Mouse (Mus musculus): ENCODE results near the gene Mxi1.

GRCm38 (mm10) chr19:53407350-53407749, 97.0 kb downstream of the Mxi1 start:
- TF ChIP-seq CTCF (IDR thresholded peaks at IDR 0.05 in 2 of 3, conservative IDR thresholded peaks at IDR 0.05 in 1 of 3; ENCODE audit: control insufficient read depth in 1 of 3, insufficient read depth in 1 of 3, low read depth in 2 of 3, low read length in 3 of 3, poor library complexity in 1 of 3, severe bottlenecking in 1 of 3) (no peak), TAL1 (IDR thresholded peaks at IDR 0.05; ENCODE audit: low read length) (no peak), MAFK (IDR thresholded peaks at IDR 0.05; ENCODE audit: borderline replicate concordance, low read depth, low read length) (no peak), GATA1 (IDR thresholded peaks at IDR 0.05; ENCODE audit: low read depth, low read length) (peak; percentile 69), POLR2A (IDR thresholded peaks at IDR 0.05; ENCODE audit: control insufficient read depth in 1 of 2, insufficient read depth in 1 of 2, low read depth in 1 of 2, low read length in 2 of 2, poor library complexity in 1 of 2) (no peak), MEF2A (IDR thresholded peaks at IDR 0.05; ENCODE audit: extremely low read depth, insufficient replicate concordance, low read depth, low read length, poor library complexity, severe bottlenecking) (no peak), E2F4 (IDR thresholded peaks at IDR 0.05; ENCODE audit: borderline replicate concordance, low read depth, low read length) (no peak), MAX (IDR thresholded peaks at IDR 0.05; ENCODE audit: low read length) (no peak), TCF12 (IDR thresholded peaks at IDR 0.05; ENCODE audit: low read depth, low read length) (no peak), HCFC1 (IDR thresholded peaks at IDR 0.05; ENCODE audit: low read depth, low read length) (no peak), GABPA (IDR thresholded peaks at IDR 0.05; ENCODE audit: low read depth, low read length) (no peak), MYC (IDR thresholded peaks at IDR 0.05; ENCODE audit: low read depth, low read length) (no peak), JUND (IDR thresholded peaks at IDR 0.05; ENCODE audit: low read depth, low read length) (no peak)
